In the genomic region with DNA sequence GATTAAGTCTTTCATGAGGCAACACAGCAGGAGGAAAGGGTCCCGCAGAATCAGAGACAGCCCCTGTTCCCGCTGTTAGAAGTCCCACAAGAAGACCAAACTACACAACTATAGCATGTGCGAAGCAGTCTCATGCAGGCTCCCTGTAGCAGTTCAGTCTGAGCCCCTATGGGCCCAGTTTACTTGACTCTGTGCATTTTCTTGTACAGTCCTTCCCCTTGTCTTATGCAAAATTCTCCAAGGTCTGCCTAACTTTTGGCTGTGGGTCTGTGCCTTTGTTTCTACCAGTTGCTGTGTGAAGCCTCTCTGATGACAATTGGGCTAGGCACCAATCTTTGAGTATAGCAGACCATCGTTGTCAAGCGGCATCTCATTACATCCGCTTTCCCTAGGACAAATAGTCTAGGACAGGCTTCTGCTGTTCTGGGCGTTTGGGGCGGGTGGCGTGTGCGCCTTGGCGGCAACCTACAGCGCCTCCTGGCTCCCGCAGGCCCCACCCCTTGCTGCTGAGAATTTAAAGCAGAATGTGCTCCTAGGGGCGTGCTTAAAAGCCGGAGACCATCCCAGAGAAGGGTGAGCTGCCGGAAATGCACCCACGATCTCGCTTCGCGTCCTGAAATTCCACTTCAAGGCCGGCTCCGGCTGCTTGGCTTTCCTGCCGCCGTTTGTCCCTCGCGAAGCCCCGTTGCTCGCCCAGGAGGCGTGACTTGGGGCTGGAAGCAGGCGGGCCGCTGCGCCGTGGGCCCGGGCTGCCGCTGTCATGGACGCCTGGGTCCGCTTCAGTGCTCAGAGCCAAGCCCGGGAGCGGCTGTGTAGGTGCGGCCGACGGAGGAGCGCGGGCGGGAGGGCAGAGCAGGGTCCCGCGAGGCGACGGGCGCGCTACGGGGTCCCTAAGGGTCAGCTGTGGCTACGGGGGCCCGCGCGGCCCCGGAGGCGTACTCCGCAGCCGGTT, we compare ENCODE assay signal across 8 mouse cellular contexts. TPM values are rescaled to one million over a fixed set of nuclear protein-coding genes. Genes with fewer than 3 reads are reported as not detected.
DNase-seq lines count a peak whose midpoint lies in the region; ATAC-seq and TF ChIP-seq lines count a peak whose summit lies in the region.

A gene (plus strand): TSS at position 449 of the 952 bp plus-strand sequence.
A gene (plus strand): TSS at position 547 of the 952 bp plus-strand sequence.

- peaks cover 68% of the 10 kb centered on the region for H3K36me3 ChIP-seq in G1E (replicated peaks)
- peaks cover 13% of the 10 kb centered on the region for H3K36me3 ChIP-seq in forebrain, embryonic 16.5 days (ENCODE audit: control insufficient read depth, insufficient read depth)
- peaks cover 56% of the 10 kb centered on the region for H3K36me3 ChIP-seq in lung, embryonic 14.5 days (ENCODE audit: insufficient read depth)
- H3K36me3 ChIP-seq in thymus, adult 2 months (ENCODE audit: control insufficient read depth, insufficient read depth, low read length) = peaks cover 5% of the 10 kb centered on the region; the same call in 1 of the 2 replicates

- H3K4me2 ChIP-seq in forebrain, embryonic 16.5 days (ENCODE audit: low read length) = peak within 1 kb of the TSS; percentile 64
- peak within 1 kb of the TSS; percentile 66 for H3K4me2 ChIP-seq in lung, embryonic 14.5 days

- peak; percentile 80 for DNase-seq in G1E (ENCODE audit: low spot score)
- DNase-seq in cerebellum, adult 18-20 months = peak; percentile 89 to 90
- peak; percentile 92 for DNase-seq in heart, postnatal 36 days
- DNase-seq in layer of hippocampus, adult 2 months (ENCODE audit: low spot score in 2 of 2) = peak; percentile 84 to 86
- peak; percentile 93 for DNase-seq in lung, embryonic 14.5 days
- peak; percentile 86 for DNase-seq in thymus, adult 2 months

- peak; percentile 71 for ATAC-seq in G1E (ENCODE audit: extremely low read depth, insufficient number of reproducible peaks, low FRiP score, poor library complexity, severe bottlenecking)
- ATAC-seq in forebrain, embryonic 16.5 days = peak; percentile 93
- peak; percentile 97 for ATAC-seq in lung, embryonic 14.5 days (ENCODE audit: insufficient read depth)

- intact Hi-C loops in heart, postnatal 36 days (cut with DNase I) = loop anchor here (2.0 kb wide), 1 partner anchor 34 kb away; a partner anchor contains a TSS

- no peak for TF ChIP-seq CTCF in G1E (IDR thresholded peaks at IDR 0.05; ENCODE audit: low read depth, low read length)
- TF ChIP-seq CTCF in layer of hippocampus, adult 2 months (conservative IDR thresholded peaks at IDR 0.05) = peak; percentile 61
- TF ChIP-seq CTCF in lung, embryonic 14.5 days (IDR thresholded peaks at IDR 0.05; ENCODE audit: low read depth) = peak; percentile 56
- 0 out of 2 replicates have a peak, but pooled peaks have one; percentile 10 for TF ChIP-seq CTCF in olfactory bulb, adult 2 months (IDR thresholded peaks at IDR 0.05; ENCODE audit: insufficient read depth, low read depth, low read length)
- TF ChIP-seq CTCF in thymus, adult 2 months (IDR thresholded peaks at IDR 0.05; ENCODE audit: borderline replicate concordance, control insufficient read depth, extremely low read depth, insufficient read depth, low read length, poor library complexity) = peak; percentile 55; the same call in 1 of the 2 replicates

- peak within 1 kb of the TSS; percentile 90 for H3K9ac ChIP-seq in forebrain, embryonic 16.5 days (replicated peaks; ENCODE audit: low read depth, low read length)
- peak within 1 kb of the TSS; percentile 97 for H3K9ac ChIP-seq in lung, embryonic 14.5 days

- WGBS in forebrain, embryonic 16.5 days = 2% methylated on average over 55 of the region's 60 CpGs
- 2% methylated on average over 60 of the region's 60 CpGs for WGBS in lung, embryonic 14.5 days
- 2% methylated on average over 60 of the region's 60 CpGs for WGBS in olfactory bulb, adult 2 months
- WGBS in thymus, adult 2 months = 4% methylated on average over 60 of the region's 60 CpGs

- peaks cover 49% of the 10 kb centered on the region for H3K4me1 ChIP-seq in G1E (ENCODE audit: insufficient read depth, low read depth, low read length)
- H3K4me1 ChIP-seq in forebrain, embryonic 16.5 days (replicated peaks; ENCODE audit: control insufficient read depth, insufficient read depth, low read length) = peaks cover 30% of the 10 kb centered on the region
- peaks cover 5% of the 10 kb centered on the region; the same call in 1 of the 2 replicates for H3K4me1 ChIP-seq in lung, embryonic 14.5 days (ENCODE audit: insufficient read depth)
- peaks cover 8% of the 10 kb centered on the region for H3K4me1 ChIP-seq in olfactory bulb, adult 2 months (ENCODE audit: control insufficient read depth, insufficient read depth, low read length)
- peaks cover 13% of the 10 kb centered on the region for H3K4me1 ChIP-seq in thymus, adult 2 months (replicated peaks; ENCODE audit: control insufficient read depth, insufficient read depth, low read length)

- no peaks in the 10 kb centered on the region for H3K27me3 ChIP-seq in G1E (ENCODE audit: insufficient read depth, low read length)
- H3K27me3 ChIP-seq in forebrain, embryonic 16.5 days (replicated peaks; ENCODE audit: control insufficient read depth, insufficient read depth, low read length) = no peaks in the 10 kb centered on the region
- no peaks in the 10 kb centered on the region for H3K27me3 ChIP-seq in lung, embryonic 14.5 days (ENCODE audit: insufficient read depth, low read length)
- H3K27me3 ChIP-seq in thymus, adult 2 months (ENCODE audit: control insufficient read depth, insufficient read depth, low read length) = no peaks in the 10 kb centered on the region

- TF ChIP-seq POLR2A in olfactory bulb, adult 2 months (IDR thresholded peaks at IDR 0.05; ENCODE audit: insufficient read depth, low read depth, low read length) = peak; percentile 67
- peak; percentile 49; the same call in 1 of the 2 replicates for TF ChIP-seq POLR2A in thymus, adult 2 months (IDR thresholded peaks at IDR 0.05; ENCODE audit: control insufficient read depth, extremely low read depth, insufficient read depth, low read length, poor library complexity)

- no peaks in the 10 kb centered on the region for H3K9me3 ChIP-seq in G1E (replicated peaks)
- H3K9me3 ChIP-seq in forebrain, embryonic 16.5 days (ENCODE audit: control insufficient read depth, low read length) = no peaks in the 10 kb centered on the region
- no peaks in the 10 kb centered on the region for H3K9me3 ChIP-seq in lung, embryonic 14.5 days (ENCODE audit: low read depth, low read length)

- peak within 1 kb of the TSS; percentile 90 for H3K27ac ChIP-seq in forebrain, embryonic 16.5 days (ENCODE audit: low read length)
- H3K27ac ChIP-seq in layer of hippocampus, adult 2 months = peak within 1 kb of the TSS; percentile 91
- peak within 1 kb of the TSS; percentile 86 for H3K27ac ChIP-seq in lung, embryonic 14.5 days (ENCODE audit: low read depth)
- peak within 1 kb of the TSS; percentile 73 for H3K27ac ChIP-seq in olfactory bulb, adult 2 months (ENCODE audit: insufficient read depth, low read depth, low read length)
- peak within 1 kb of the TSS; percentile 0; the same call in 1 of the 2 replicates for H3K27ac ChIP-seq in thymus, adult 2 months (ENCODE audit: control insufficient read depth, insufficient read depth, low read length)

- peak within 1 kb of the TSS; percentile 88 for H3K4me3 ChIP-seq in G1E (ENCODE audit: low read depth, low read length)
- H3K4me3 ChIP-seq in forebrain, embryonic 16.5 days (replicated peaks; ENCODE audit: low read length) = peak within 1 kb of the TSS; percentile 71
- peak within 1 kb of the TSS; percentile 95 for H3K4me3 ChIP-seq in layer of hippocampus, adult 2 months
- peak within 1 kb of the TSS; percentile 93 for H3K4me3 ChIP-seq in lung, embryonic 14.5 days (ENCODE audit: low read depth, low read length)
- peak within 1 kb of the TSS; percentile 84 for H3K4me3 ChIP-seq in olfactory bulb, adult 2 months (ENCODE audit: insufficient read depth, low read depth, low read length)
- H3K4me3 ChIP-seq in thymus, adult 2 months (ENCODE audit: control insufficient read depth, insufficient read depth, low read length) = peak within 1 kb of the TSS; percentile 74

RNA-seq across cellular contexts. Expression of the first gene that starts in this region (rescaled TPM):
- total RNA-seq in G1E (2014; fragmentation: Nextera tagmentation) (49.1 and 63.0 TPM in 2 replicates), G1E (2017) (23.8 and 32.2 TPM in 2 replicates)
- 4.2 and 4.3 TPM in 2 replicates for polyA plus RNA-seq in G1E (2012)
- polyA plus RNA-seq in forebrain, embryonic 16.5 days (2015; fragmentation: Nextera tagmentation; extraction: Ambion mirVana) = 55.1 and 61.6 TPM in 2 replicates
- total RNA-seq in heart, postnatal 36 days (2021) = 10 to 100 TPM; 33.5 to 36.8 TPM
- total RNA-seq in layer of hippocampus, adult 2 months (2021) = 10 to 100 TPM; 57.1 to 59.6 TPM
- 55.8 and 56.5 TPM in 2 replicates for polyA plus RNA-seq in lung, embryonic 14.5 days (2014; fragmentation: Nextera tagmentation; extraction: Ambion mirVana)
- not detected in 2 replicates for polyA plus RNA-seq in olfactory bulb, adult 2 months (2012; ENCODE audit: insufficient read depth, insufficient read length, low replicate concordance, missing spikeins)
- polyA plus RNA-seq in thymus, adult 2 months (2012; rRNA removed) = 37.0 and 41.0 TPM in 2 replicates

RNA-seq across cellular contexts. Expression of the second gene that starts in this region (rescaled TPM):
- 0.34 and 1.7 TPM in 2 replicates for total RNA-seq in G1E (2014; fragmentation: Nextera tagmentation)
- 0.11 and 0.17 TPM in 2 replicates for total RNA-seq in G1E (2017)
- polyA plus RNA-seq in G1E (2012) = 0.06 and 0.09 TPM in 2 replicates
- polyA plus RNA-seq in forebrain, embryonic 16.5 days (2015; fragmentation: Nextera tagmentation; extraction: Ambion mirVana) = 0.10 and 0.13 TPM in 2 replicates
- total RNA-seq in heart, postnatal 36 days (2021) = not detected
- under 1 TPM; 0.12 to 0.87 TPM for total RNA-seq in layer of hippocampus, adult 2 months (2021)
- polyA plus RNA-seq in lung, embryonic 14.5 days (2014; fragmentation: Nextera tagmentation; extraction: Ambion mirVana) = 0.09 and 0.24 TPM in 2 replicates
- polyA plus RNA-seq in olfactory bulb, adult 2 months (2012; ENCODE audit: insufficient read depth, insufficient read length, low replicate concordance, missing spikeins) = not detected in 2 replicates
- 0.14 and 0.23 TPM in 2 replicates for polyA plus RNA-seq in thymus, adult 2 months (2012; rRNA removed)

Comparison
In these comparisons a context has a peak if more than half of its experiments do, and no peak if none do; other contexts are left out.
1. Peak in every context shown above with its lines: DNase-seq, ATAC-seq, H3K4me3 ChIP-seq and H3K27ac ChIP-seq.
2. H3K27ac ChIP-seq: peak in every context shown above with its lines; median percentile 91 in layer of hippocampus, adult 2 months; 90 in forebrain, embryonic 16.5 days; 86 in lung, embryonic 14.5 days; 73 in olfactory bulb, adult 2 months; 0 in thymus, adult 2 months.